Mouse (Mus musculus) myocyte (in vitro differentiated cells): ENCODE measurements around the gene Col4a6. TPM values are rescaled to one million over a fixed set of nuclear protein-coding genes. Genes with fewer than 3 reads are reported as not detected.

ENCODE experiments used
- H3K27me3 ChIP-seq: one replicate; pipeline ENCODE4 v1.6.1; 2011; ENCODE audit not compliant: control insufficient read depth, insufficient read depth, insufficient read length
- H3K36me3 ChIP-seq: one replicate; pipeline ENCODE4 v1.6.1; 2011; ENCODE audit not compliant: control insufficient read depth, insufficient read depth
- H3K4me2 ChIP-seq: one replicate; pipeline ENCODE4 v1.6.1; 2011; ENCODE audit warnings: low read depth, control low read depth
- H3K4me3 ChIP-seq: one replicate; pipeline ENCODE4 v1.5.1; 2011; ENCODE audit warnings: mild to moderate bottlenecking, control low read depth, moderate library complexity
- H3K79me2 ChIP-seq: one replicate; pipeline ENCODE4 v1.6.1; 2011; ENCODE audit not compliant: control insufficient read depth, insufficient read depth
- H3ac ChIP-seq: one replicate; pipeline ENCODE4 v1.6.1; 2011; ENCODE audit not compliant: control insufficient read depth, insufficient read length
- CEBPB ChIP-seq: IDR thresholded peaks from 2 replicates; pipeline ENCODE4 v1.6.1; 2011; ENCODE audit warnings: mild to moderate bottlenecking, moderate library complexity; ENCODE audit not compliant: poor library complexity, insufficient read depth, severe bottlenecking
- E2F4 ChIP-seq: IDR thresholded peaks from one replicate; pipeline ENCODE4 v1.6.1; 2011; ENCODE audit warnings: mild to moderate bottlenecking, control low read depth, moderate library complexity; ENCODE audit not compliant: insufficient read depth
- MAX ChIP-seq: IDR thresholded peaks from one replicate; pipeline ENCODE4 v1.6.1; 2011; ENCODE audit warnings: low read depth, mild to moderate bottlenecking, control low read depth
- MYOD1 ChIP-seq, 3 experiments: IDR thresholded peaks; one replicate each; pipeline ENCODE4 v1.6.1; 2011; ENCODE audit warnings: control low read depth in 2 of 3, low read depth in 2 of 3, mild to moderate bottlenecking in 2 of 3, moderate library complexity in 1 of 3; ENCODE audit not compliant: insufficient read length in 2 of 3, control insufficient read depth in 1 of 3
- MYOG ChIP-seq, 3 experiments: IDR thresholded peaks; one replicate each; pipeline ENCODE4 v1.6.1; 2011; ENCODE audit warnings: control low read depth in 2 of 3, low read depth in 2 of 3, mild to moderate bottlenecking in 2 of 3; ENCODE audit not compliant: insufficient read length in 2 of 3, control insufficient read depth in 1 of 3, insufficient read depth in 1 of 3
- POLR2A ChIP-seq: IDR thresholded peaks from one replicate; pipeline ENCODE4 v1.6.1; 2011; ENCODE audit warnings: low read depth, mild to moderate bottlenecking, control low read depth, moderate library complexity; ENCODE audit not compliant: insufficient read length
- POLR2AphosphoS2 ChIP-seq: IDR thresholded peaks from one replicate; pipeline ENCODE4 v1.6.1; 2011; ENCODE audit warnings: low read depth, control low read depth; ENCODE audit not compliant: insufficient read length
- REST ChIP-seq: IDR thresholded peaks from one replicate; pipeline ENCODE4 v1.6.1; 2011; ENCODE audit warnings: mild to moderate bottlenecking, control low read depth, moderate library complexity; ENCODE audit not compliant: insufficient read depth, insufficient read length
- SRF ChIP-seq: IDR thresholded peaks from one replicate; pipeline ENCODE4 v1.6.1; 2011; ENCODE audit warnings: low read depth; ENCODE audit not compliant: control insufficient read depth, insufficient read length
- TCF12 ChIP-seq: IDR thresholded peaks from one replicate; pipeline ENCODE4 v1.6.1; 2011; ENCODE audit warnings: mild to moderate bottlenecking, control low read depth; ENCODE audit not compliant: poor library complexity, insufficient read depth, severe bottlenecking
- TCF3 ChIP-seq: IDR thresholded peaks from one replicate; pipeline ENCODE4 v1.6.1; 2011; ENCODE audit warnings: low read depth, control low read depth; ENCODE audit not compliant: insufficient read length
- USF1 ChIP-seq: IDR thresholded peaks from one replicate; pipeline ENCODE4 v1.6.1; 2011; ENCODE audit warnings: low read depth, mild to moderate bottlenecking, control low read depth, moderate library complexity
- polyA plus RNA-seq: library from polyadenylated mRNA; unstranded; fragments of >200 nt; fragmentation: generic; extraction: Trizol; gene quantifications from one replicate; pipeline ENCODE4 v1.2.1, GENCODE M21; 2012; ENCODE audit warnings: missing spikeins

The Col4a6 gene
- polyA plus RNA-seq, 1 experiment, result 0.01 TPM

- no peaks in the 10 kb centered on the region for H3K27me3 ChIP-seq
- no peaks in the 10 kb centered on the region for H3K36me3 ChIP-seq
- H3K4me2 ChIP-seq, result no peak overlapping the region
- no peaks in the 10 kb centered on the region for H3K79me2 ChIP-seq
- H3K4me3 ChIP-seq, result no peak overlapping the region
- no peak overlapping the region for H3ac ChIP-seq
- TF ChIP-seq POLR2A, result no peak
- no peak for TF ChIP-seq MYOG (IDR thresholded peaks at IDR 0.05; ENCODE audit: control insufficient read depth in 1 of 3, insufficient read depth in 1 of 3, insufficient read length in 2 of 3, low read depth in 2 of 3)
- no peak for TF ChIP-seq MAX
- no peak for TF ChIP-seq E2F4
- no peak for TF ChIP-seq TCF3
- TF ChIP-seq CEBPB, result no peak
- TF ChIP-seq SRF, result no peak
- no peak for TF ChIP-seq TCF12
Measured at GRCm38 (mm10) chrX:141447936-141448335, 25.9 kb downstream of the Col4a6 start.

GRCm38 (mm10) chrX:141439423-141439822 lies 34.5 kb downstream of the Col4a6 start:
- no peaks in the 10 kb centered on the region for H3K36me3 ChIP-seq
- peak overlapping the region; percentile 38 for H3K4me2 ChIP-seq
- TF ChIP-seq CEBPB (peak; percentile 73), TCF3 (no peak)
- H3K4me3 ChIP-seq, result no peak overlapping the region
- no peak overlapping the region for H3ac ChIP-seq
- H3K27me3 ChIP-seq, result no peaks in the 10 kb centered on the region
- no peaks in the 10 kb centered on the region for H3K79me2 ChIP-seq

GRCm38 (mm10) chrX:141436780-141437179 lies 37.1 kb downstream of the Col4a6 start:
- TF ChIP-seq REST, result no peak
- no peak for TF ChIP-seq TCF12
- no peak for TF ChIP-seq POLR2A
- no peak for TF ChIP-seq TCF3
- no peak for TF ChIP-seq MAX
- TF ChIP-seq MYOG (IDR thresholded peaks at IDR 0.05; ENCODE audit: control insufficient read depth in 1 of 3, insufficient read depth in 1 of 3, insufficient read length in 2 of 3, low read depth in 2 of 3), result no peak
- TF ChIP-seq CEBPB, result no peak
- TF ChIP-seq POLR2AphosphoS2, result no peak
- TF ChIP-seq E2F4, result no peak
- no peak for TF ChIP-seq SRF
- TF ChIP-seq MYOD1 (IDR thresholded peaks at IDR 0.05; ENCODE audit: control insufficient read depth in 1 of 3, insufficient read length in 2 of 3, low read depth in 2 of 3), result no peak
- TF ChIP-seq USF1, result no peak
- no peak overlapping the region for H3K4me2 ChIP-seq
- H3ac ChIP-seq, result no peak overlapping the region
- no peaks in the 10 kb centered on the region for H3K36me3 ChIP-seq
- no peak overlapping the region for H3K4me3 ChIP-seq
- H3K79me2 ChIP-seq, result no peaks in the 10 kb centered on the region
- H3K27me3 ChIP-seq, result no peaks in the 10 kb centered on the region

- TF ChIP-seq SRF (no peak), MAX (no peak), MYOG (IDR thresholded peaks at IDR 0.05; ENCODE audit: control insufficient read depth in 1 of 3, insufficient read depth in 1 of 3, insufficient read length in 2 of 3, low read depth in 2 of 3) (no peak), CEBPB (no peak), REST (no peak), E2F4 (no peak), TCF12 (no peak), MYOD1 (IDR thresholded peaks at IDR 0.05; ENCODE audit: control insufficient read depth in 1 of 3, insufficient read length in 2 of 3, low read depth in 2 of 3) (no peak), POLR2A (no peak), USF1 (no peak), POLR2AphosphoS2 (no peak), TCF3 (no peak)
Measured at GRCm38 (mm10) chrX:141415318-141415717, 58.6 kb downstream of the Col4a6 start.

GRCm38 (mm10) chrX:141396243-141396642 lies 77.6 kb downstream of the Col4a6 start:
- no peaks in the 10 kb centered on the region for H3K36me3 ChIP-seq
- H3K4me2 ChIP-seq, result no peak overlapping the region
- H3K79me2 ChIP-seq, result no peaks in the 10 kb centered on the region
- TF ChIP-seq POLR2AphosphoS2 (no peak), CEBPB (peak; percentile 25; the same call in 1 of the 2 replicates), TCF3 (no peak), MYOG (IDR thresholded peaks at IDR 0.05; ENCODE audit: control insufficient read depth in 1 of 3, insufficient read depth in 1 of 3, insufficient read length in 2 of 3, low read depth in 2 of 3) (no peak), MAX (no peak), MYOD1 (IDR thresholded peaks at IDR 0.05; ENCODE audit: control insufficient read depth in 1 of 3, insufficient read length in 2 of 3, low read depth in 2 of 3) (no peak), REST (no peak), E2F4 (no peak)
- H3K4me3 ChIP-seq, result no peak overlapping the region
- H3ac ChIP-seq, result no peak overlapping the region
- H3K27me3 ChIP-seq, result no peaks in the 10 kb centered on the region

More at GRCm38 (mm10) chrX:141415318-141415717, 58.6 kb downstream of the Col4a6 start:
- Histone ChIP-seq H3K4me3 (no peak overlapping the region), H3K36me3 (no peaks in the 10 kb centered on the region), H3ac (no peak overlapping the region), H3K4me2 (no peak overlapping the region), H3K27me3 (no peaks in the 10 kb centered on the region), H3K79me2 (no peaks in the 10 kb centered on the region)
